Mouse (Mus musculus) embryonic fibroblast, embryonic 13.5 days (primary cell): ENCODE data around the gene Crat.

Experiments used
- CTCF ChIP-seq: IDR thresholded peaks from 2 replicates; pipeline ENCODE4 v1.5.1; 2011; ENCODE audit warnings: mild to moderate bottlenecking, control low read depth, low read length, moderate library complexity, borderline replicate concordance; ENCODE audit not compliant: insufficient read depth
- POLR2A ChIP-seq: IDR thresholded peaks from 2 replicates; pipeline ENCODE4 v1.6.1; 2011; ENCODE audit warnings: low read depth, mild to moderate bottlenecking, control low read depth, low read length, moderate library complexity

DNA sequence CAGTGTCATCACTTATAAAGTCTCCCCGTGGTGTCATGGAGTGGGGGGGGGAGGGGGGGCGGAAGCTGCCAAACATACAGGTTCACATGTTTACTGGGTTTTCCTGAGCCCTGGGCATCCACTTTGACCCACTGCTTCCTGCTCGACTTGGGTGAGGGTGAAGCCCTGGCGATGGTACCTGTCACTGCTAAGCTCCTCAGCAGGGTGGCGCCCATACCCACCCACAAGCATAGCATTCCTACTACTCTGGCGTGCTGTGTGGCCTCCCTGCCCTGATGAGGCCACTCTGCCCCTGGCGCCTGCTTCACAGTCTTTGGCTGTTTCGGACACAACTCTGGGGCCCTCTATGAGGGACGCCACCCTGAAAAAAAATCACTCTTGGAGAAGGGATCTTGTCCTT, 58.7 kb downstream of the Crat start:
- TF ChIP-seq CTCF (no peak), POLR2A (no peak)
